Mouse (Mus musculus): ENCODE data around the gene Dnajc24.

- TF ChIP-seq POLR2A (IDR thresholded peaks at IDR 0.05; ENCODE audit: low read depth, low read length) (peak; percentile 26), CTCF (conservative IDR thresholded peaks at IDR 0.05; ENCODE audit: insufficient read depth, insufficient read length, low read depth, low read length) (no peak)
Measured at GRCm38 (mm10) chr2:106002835-106003739, at the start of gene Dnajc24.

Measured in kidney, adult 2 months (tissue).